Mouse (Mus musculus): Measurements from ENCODE around the gene Mphosph9.

Gene Mphosph9

DNA sequence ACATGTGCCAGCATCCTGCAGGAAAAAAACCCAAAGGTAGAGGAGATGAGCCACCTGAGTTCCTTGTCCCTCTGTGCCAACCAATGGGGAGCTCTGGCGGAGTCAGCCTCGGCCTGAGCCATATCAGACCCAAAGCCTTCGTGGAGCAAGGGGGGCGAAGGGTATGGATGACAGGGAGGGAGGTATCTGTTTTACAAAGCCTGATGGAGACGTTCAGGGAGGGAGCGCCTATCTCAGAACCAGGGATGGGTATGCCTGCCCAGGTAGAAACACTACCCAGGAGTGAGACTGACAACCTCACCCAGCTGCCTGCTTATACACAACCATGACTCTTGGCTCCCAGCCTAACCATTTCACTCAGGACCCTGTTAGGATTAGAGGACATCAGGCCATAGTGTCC lies 111.4 kb downstream of the Mphosph9 start:
- in situ Hi-C loops (cut with MboI, MseI), result no loop called here

DNA sequence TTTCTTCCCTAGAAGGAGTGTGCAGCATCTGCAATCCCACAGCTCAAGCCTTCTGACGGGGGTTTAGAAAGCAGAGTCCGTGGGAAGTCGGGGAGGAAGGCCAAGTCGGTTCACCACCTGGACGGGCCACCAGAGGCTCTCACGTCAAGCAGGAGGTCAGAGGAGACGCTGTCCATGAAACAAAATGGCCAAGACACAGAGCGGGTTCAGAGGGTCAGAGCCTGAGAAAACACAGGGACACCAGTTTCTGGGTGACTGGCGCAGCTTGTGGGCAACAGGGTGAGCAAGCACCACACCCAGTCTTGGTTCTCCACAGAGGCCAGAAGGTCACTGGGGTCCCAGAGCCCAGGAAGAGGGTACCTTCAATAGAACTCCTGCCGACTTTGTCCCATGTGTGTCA lies 112.1 kb downstream of the Mphosph9 start:
- in situ Hi-C loops (cut with MboI, MseI), result no loop called here

DNA sequence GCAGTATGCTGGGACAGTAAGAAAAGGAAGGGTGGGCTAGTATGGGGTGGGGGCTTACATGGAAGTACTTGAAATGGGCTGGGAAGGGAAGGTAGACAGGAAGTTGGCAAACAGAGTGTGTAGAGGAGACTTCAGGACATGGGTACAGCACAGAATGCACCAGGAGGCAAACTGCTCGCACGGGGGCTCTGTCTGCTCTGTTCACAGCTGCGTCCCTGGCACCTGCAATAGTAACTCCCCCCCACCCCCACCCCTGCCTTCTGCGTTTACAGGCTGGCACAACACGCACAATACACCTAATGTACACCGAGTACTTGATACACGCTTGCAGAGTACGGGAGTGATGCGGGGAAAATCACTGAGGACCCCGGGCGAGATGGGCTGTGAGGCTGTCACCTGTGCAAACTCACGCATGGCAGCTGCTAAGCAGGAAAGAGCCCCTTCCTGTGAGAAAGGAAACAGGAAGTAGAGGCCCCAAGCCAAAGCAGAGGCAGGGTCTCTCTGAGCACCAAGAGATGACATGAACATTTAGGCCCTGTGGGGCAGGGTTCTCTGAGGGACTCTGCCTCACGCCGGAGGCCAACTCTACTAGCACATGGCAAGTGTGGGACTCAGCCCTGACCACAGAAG lies 113.1 kb downstream of the Mphosph9 start:
- in situ Hi-C loops (cut with MboI, MseI), result no loop called here

DNA sequence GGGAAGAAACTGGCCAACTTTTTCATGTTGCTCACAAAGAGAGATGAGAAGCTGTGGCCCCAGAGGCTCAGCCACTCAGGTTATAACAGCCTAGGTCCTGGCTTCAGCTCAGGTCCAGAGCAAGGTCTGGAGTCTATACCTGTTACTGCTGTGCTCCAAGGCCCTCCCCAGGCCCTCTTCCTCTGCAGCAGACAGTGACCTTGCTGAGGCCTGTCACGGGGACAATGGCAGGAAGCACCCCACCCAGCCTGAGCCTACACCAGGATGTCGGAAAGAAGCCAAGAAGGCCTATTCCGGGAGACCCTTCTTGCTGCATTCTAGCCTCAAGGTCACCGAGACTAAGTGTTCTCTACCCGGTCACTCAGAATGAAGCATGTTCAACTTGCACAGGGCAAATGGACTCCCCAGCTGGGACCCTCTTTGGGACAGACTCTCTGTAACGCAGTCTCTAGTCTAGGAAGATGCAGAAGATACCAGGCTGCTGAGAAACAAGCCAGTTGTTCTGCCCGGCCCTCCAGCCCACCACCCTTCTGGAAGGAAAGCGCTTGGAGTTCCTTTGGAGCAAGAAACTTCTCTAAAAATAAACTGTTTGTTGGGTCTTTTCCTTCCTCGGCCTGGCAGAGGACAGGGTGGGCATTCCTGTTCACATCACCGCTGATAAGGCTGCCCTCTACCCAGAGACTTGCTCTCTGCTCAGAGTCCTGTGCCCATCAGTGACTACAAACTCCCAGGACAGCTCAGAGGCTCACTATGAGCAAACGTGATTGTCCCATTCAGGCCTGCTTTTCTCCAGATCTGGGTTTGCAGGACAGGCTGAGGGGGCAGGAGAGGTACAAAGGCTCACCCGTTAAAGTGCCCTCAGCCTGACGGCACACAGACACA lies 113.9 kb downstream of the Mphosph9 start:
- in situ Hi-C loops (cut with MboI, MseI), result no loop called here

DNA sequence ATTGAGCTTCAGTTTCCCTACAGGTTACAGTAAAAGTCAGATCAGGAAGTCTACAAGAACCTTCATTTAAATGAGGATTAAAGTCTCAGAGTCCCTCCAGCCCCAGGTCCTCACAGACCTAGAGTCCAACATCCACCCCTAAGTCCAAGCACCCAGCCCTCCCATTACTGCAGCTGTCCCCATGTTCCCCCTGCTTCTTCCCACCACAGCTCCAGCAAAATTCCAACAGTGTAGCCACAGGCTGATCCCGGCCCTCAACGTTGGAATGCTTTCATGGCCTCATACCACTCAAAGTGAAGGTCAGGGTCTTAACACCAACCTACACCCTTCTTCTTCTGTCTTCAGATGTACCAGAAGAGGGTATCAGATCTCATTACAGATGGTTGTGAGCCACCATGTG lies 116.1 kb downstream of the Mphosph9 start:
- in situ Hi-C loops (cut with MboI, MseI), result no loop called here

DNA sequence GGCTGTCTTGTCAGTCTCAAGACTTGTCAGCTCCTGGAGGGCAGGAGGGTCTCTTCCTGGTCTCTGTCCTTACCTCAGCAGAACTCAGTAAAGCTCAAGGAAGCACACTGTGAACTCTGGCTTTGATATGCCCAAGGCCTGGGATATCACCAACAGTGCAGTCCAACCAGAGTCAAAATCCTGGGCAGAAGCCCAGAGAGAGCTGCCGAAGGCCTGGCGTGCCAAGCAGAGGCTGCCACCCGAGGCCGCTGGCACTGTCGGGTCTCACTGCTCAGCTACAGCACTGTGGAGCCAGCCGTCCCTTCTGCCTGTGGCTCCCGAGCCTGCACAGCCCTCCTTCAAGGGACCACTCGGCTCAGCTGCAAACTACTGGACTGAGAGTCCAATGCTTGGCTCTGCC lies 116.5 kb downstream of the Mphosph9 start:
- in situ Hi-C loops (cut with MboI, MseI), result no loop called here

DNA sequence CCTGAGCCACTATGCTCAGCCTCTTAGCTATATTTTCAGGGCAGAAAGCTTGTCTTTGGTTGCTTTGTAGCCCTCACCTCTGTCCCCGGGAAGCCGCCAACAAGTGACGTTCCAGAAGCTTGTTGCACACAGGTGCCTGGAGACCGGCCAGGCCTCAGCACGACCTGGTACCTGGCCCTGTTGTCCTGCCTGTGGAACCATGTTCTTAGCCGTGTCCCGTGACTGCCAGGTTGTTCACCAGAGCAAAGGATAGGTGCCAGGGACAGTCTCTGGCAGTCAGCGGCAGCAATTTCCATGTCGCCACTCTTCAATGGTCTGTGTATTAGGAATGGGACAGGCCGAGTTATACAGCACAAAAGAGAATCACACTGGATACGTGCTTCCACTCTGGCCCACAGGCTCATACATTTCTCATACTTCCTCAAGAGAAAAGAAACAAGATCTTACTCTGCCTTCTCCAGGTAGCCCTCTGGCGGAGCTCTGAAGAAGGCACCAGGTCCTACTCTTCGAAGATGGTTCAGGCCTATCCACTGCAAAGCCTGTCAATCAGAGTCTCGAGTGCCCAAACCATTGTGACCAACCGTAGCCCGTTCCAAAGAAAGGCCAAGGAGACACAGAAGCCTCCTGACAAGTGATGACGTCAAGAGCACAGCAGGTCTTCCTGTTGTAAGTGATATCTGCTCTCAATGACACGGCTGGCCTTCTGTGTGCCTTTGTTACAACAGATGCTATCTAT lies 117.3 kb downstream of the Mphosph9 start:
- in situ Hi-C loops (cut with MboI, MseI), result no loop called here

DNA sequence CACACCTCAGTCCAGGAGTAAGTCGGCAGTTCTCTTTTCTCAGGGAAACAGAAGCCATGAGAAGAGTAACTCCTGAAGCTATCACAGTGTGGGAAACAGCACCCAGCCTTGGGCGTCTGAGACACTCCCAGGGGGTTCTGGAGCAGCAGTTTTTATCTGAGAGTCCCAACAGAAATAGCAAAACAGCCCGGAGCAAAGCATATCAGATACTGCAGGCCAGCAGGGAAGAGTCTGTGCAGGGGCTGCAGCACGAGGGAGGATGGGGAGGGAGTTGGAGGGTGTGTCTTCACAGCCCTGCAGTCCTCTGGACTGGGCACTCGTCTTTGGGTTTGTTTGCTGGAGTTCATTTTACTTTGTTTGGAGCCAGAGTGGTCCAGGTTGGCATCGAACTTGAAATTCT lies 117.9 kb downstream of the Mphosph9 start:
- in situ Hi-C loops (cut with MboI, MseI), result no loop called here

DNA sequence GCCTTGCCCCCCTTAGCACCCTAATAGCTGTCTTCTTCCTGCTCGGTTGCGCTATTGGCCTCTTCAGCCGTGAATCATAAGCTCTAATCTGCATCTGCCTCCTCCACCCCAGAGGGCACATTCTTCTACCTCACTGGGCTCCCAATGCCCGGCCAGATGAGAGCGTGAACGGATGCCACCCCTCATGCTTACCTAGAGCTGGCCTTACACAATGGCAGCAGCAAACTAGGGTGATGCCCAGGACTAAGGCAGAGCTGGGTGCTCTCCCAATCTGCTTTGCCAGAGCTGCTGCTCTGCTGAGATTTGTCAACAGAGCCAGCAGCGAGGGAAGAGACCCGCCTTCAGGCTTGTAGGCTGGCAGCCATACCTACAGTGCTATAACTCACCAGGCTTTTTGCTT lies 119.7 kb downstream of the Mphosph9 start:
- in situ Hi-C loops (cut with MboI, MseI), result no loop called here

DNA sequence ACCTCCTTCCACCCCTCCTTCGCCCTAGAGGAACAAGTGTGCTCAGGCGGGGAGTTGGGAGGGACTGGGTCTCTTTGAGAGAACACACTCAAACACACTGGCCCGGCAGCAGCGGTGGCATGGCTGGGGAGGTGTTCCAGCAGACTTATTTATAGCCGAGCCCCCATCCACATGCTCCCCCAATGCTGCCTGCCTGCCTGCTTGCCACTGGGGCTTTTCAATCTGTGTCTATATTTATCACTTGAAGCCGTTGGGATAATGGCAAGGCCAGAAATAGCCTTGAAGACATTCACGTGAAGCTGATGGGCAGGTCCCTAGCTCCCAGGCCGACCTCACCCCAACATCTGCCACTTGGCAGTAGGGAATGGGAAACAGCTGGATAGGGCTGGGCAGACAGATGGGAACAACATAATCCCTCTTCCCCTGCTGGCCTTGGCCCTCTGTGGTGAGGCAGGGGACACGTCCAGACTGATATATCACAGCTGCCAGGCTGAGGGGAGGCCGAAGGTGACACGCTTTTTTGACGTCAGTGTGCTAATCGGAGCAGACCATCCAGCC lies 121.2 kb downstream of the Mphosph9 start:
- in situ Hi-C loops (cut with MboI, MseI), result no loop called here

DNA sequence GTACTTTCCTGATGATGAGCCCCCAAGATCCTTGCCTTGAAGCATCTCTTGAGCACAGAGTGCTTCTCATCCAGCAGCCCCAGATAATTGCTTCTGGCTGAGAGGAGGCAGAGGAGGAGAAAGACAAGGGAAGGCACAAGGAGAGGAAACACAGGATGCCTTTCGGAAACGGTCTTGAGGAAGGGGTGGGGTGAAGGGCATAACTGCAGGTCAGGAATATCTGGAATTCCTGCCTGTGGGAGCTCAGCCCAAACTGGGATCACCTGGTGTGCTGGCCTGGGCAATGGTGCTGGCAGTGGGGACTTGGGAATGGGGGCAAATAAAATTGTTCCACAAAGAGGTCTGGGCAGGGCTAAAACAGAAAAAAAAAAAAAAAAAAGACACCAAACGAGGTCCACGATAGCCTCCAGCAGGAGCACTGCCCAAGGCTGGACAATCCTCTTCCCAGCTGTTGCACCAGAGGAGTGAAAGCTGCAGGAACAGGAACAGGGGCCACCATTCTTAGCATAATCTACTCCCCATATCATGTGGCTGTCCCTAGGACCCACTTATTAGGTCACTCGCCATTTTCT lies 121.9 kb downstream of the Mphosph9 start:
- in situ Hi-C loops (cut with MboI, MseI), result no loop called here

DNA sequence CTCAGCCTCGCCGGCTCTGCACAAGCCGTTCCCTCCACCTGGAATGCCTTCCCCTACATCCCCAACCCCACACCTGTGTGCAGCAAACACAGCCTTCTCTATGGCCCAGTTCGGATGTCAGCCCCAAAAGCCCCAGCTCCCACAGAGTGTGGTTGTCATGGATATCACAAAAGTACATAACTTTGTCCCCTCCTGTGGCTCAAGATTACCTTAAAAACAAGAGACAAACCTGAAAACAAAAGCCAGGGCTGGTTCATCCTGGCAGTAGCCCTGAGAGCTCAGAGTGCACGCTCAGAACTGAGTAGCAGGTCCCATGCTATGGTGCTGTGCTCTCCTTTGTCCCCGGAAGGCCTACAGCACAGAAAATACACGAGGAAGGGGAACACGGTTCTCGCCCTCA lies 122.6 kb downstream of the Mphosph9 start:
- in situ Hi-C loops (cut with MboI, MseI), result no loop called here

DNA sequence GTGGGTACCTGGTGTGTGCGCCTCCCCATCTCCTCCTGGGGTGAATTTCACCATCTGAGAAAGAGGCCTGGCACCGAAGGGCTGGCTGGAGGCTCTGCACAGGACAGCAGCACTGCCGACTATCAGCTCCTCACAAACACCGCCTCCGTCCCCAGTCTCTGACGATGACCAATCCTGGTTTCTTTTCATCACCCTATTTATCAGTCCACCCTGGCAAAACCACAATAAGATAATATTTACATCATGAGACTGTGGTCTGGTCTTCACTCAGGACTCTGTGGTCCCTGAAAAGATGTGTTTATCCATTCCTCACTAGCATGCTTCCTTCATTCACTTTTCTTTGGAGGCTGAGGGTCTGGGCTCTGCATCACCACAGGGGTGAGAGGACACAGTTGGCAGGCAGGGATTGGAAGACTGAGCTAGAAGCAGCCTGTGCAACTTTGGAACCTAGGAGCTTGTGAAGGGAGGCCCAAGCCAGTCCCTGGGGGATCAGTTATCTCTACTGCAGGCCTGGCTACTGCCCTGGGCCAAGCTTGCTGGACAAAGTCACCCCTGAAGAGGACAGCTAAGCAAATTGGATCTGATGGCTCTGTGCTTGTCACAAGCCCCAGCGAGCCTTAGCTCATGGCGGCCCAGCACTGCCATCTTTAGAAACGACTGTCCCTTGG lies 123.5 kb downstream of the Mphosph9 start:
- in situ Hi-C loops (cut with MboI, MseI), result no loop called here

DNA sequence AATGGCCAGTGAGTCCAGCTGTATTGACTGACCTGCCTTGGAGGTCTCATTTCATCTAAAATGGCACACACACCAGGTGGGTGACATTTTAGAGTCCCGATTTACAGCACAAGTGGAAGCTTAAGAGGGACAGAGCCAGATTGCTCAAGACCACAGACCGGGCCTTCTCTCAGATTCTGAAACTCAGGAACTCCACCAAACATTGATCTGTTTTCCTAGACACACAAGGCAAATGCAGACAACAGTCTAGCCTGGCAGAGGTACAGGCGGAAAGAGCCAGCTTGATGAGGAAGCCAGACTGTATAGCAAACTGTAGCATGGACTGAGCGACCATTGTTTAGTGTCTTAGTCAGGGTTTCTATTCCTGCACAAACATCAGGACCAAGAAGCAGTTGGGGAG lies 124.5 kb downstream of the Mphosph9 start:
- in situ Hi-C loops (cut with MboI, MseI), result no loop called here

DNA sequence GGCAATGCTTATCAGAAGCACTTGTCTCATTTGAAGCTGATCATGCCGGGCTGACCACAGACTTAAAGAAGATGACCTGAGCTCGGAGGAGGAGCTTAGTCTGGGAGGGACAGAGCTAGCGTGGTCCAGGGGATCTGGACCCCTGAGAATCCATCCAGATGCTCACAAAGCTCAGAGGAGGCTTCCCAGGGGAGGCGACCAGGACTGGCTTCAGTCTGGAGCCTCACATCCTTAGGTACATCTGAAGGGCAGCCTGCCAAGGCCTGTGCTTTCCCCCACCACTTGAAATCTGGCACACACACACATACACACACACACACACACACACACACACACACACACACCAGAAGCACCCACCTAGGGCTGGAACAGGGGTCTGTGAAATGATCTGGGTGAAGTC lies 125.7 kb downstream of the Mphosph9 start:
- in situ Hi-C loops (cut with MboI, MseI), result no loop called here

DNA sequence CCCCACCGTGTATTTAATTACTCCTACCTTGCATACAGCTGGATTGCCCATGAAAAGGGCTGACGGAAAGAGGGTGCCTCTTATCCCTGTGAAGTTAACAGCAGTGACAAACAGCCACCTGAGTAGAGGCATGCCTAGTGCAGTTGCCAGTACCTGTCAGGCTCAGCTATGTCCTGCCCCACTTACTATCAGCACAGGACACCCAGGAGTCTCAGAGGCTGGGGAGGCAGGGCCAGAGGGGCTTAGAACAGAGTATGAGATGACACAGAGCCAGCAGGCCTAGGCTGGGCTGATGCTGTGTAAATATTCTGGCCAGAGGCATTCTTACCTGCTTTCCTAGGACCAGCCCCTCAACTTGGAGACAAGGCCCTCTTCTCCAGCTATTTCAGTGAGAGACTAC lies 126.2 kb downstream of the Mphosph9 start:
- in situ Hi-C loops (cut with MboI, MseI), result no loop called here

Measured in T-helper 1 cell (primary cell).